Mouse (Mus musculus): ENCODE results near the gene 1700001P01Rik.

The 1700001P01Rik gene

GRCm38 (mm10) chr11:97775808-97776496 lies at the start of gene 1700001P01Rik:
Gene 1700001P01Rik, minus strand, starts transcription at chr11:97775918.
- DNase-seq (ENCODE audit: low read depth): no peak

- DNase-seq (ENCODE audit: low read depth): peak; percentile 85
Observed at GRCm38 (mm10) chr11:97825295-97825694, 49.6 kb upstream of the 1700001P01Rik start.

GRCm38 (mm10) chr11:97824895-97825294 lies 49.2 kb upstream of the 1700001P01Rik start:
- no peak for DNase-seq (ENCODE audit: low read depth)

GRCm38 (mm10) chr11:97824168-97824567 lies 48.5 kb upstream of the 1700001P01Rik start:
- no peak for DNase-seq (ENCODE audit: low read depth)

GRCm38 (mm10) chr11:97822840-97823603 lies 47.3 kb upstream of the 1700001P01Rik start:
- DNase-seq (ENCODE audit: low read depth): no peak

- peak; percentile 76 for DNase-seq (ENCODE audit: low read depth)
Observed at GRCm38 (mm10) chr11:97821401-97822064, 45.8 kb upstream of the 1700001P01Rik start.

- peak; percentile 45 for DNase-seq (ENCODE audit: low read depth)
Observed at GRCm38 (mm10) chr11:97820840-97821239, 45.1 kb upstream of the 1700001P01Rik start.

- DNase-seq (ENCODE audit: low read depth): no peak
Observed at GRCm38 (mm10) chr11:97819923-97820322, 44.2 kb upstream of the 1700001P01Rik start.

GRCm38 (mm10) chr11:97819102-97819501 lies 43.4 kb upstream of the 1700001P01Rik start:
- DNase-seq (ENCODE audit: low read depth): no peak

GRCm38 (mm10) chr11:97818571-97818970 lies 42.9 kb upstream of the 1700001P01Rik start:
- no peak for DNase-seq (ENCODE audit: low read depth)

GRCm38 (mm10) chr11:97818003-97818402 lies 42.3 kb upstream of the 1700001P01Rik start:
- no peak for DNase-seq (ENCODE audit: low read depth)

GRCm38 (mm10) chr11:97817379-97817778 lies 41.7 kb upstream of the 1700001P01Rik start:
- no peak for DNase-seq (ENCODE audit: low read depth)

- DNase-seq (ENCODE audit: low read depth): no peak
Observed at GRCm38 (mm10) chr11:97816916-97817315, 41.2 kb upstream of the 1700001P01Rik start.

- DNase-seq (ENCODE audit: low read depth): no peak
Observed at GRCm38 (mm10) chr11:97816176-97816575, 40.5 kb upstream of the 1700001P01Rik start.

- DNase-seq (ENCODE audit: low read depth): no peak
Observed at GRCm38 (mm10) chr11:97815736-97816135, 40.0 kb upstream of the 1700001P01Rik start.

- no peak for DNase-seq (ENCODE audit: low read depth)
Observed at GRCm38 (mm10) chr11:97813746-97814515, 38.2 kb upstream of the 1700001P01Rik start.

GRCm38 (mm10) chr11:97813085-97813484 lies 37.4 kb upstream of the 1700001P01Rik start:
- DNase-seq (ENCODE audit: low read depth): no peak

GRCm38 (mm10) chr11:97812491-97812921 lies 36.8 kb upstream of the 1700001P01Rik start:
- DNase-seq (ENCODE audit: low read depth): no peak

- DNase-seq (ENCODE audit: low read depth): no peak
Observed at GRCm38 (mm10) chr11:97811569-97812362, 36.0 kb upstream of the 1700001P01Rik start.

- DNase-seq (ENCODE audit: low read depth): no peak
Observed at GRCm38 (mm10) chr11:97810970-97811369, 35.3 kb upstream of the 1700001P01Rik start.

- peak; percentile 67 for DNase-seq (ENCODE audit: low read depth)
Observed at GRCm38 (mm10) chr11:97810356-97810755, 34.6 kb upstream of the 1700001P01Rik start.

Measured in induced T-regulatory cell, adult 2 months (primary cell).